7 mouse cellular contexts compared by ENCODE assay signal in genomic region chr2:150748854-150749253, GRCm38 (mm10). TPM values are rescaled to one million over a fixed set of nuclear protein-coding genes. Genes with fewer than 3 reads are reported as not detected.
DNase-seq lines count a peak whose midpoint lies in the region; ATAC-seq lines count a peak whose summit lies in the region.

TSS of gene Entpd6 (plus strand) at chr2:150749042.

- peak within 1 kb of the TSS; percentile 69 for H3K4me3 ChIP-seq in embryonic facial prominence, embryonic 11.5 days (ENCODE audit: low read depth, low read length)
- H3K4me3 ChIP-seq in limb, embryonic 11.5 days (ENCODE audit: low read depth, low read length), result peak within 1 kb of the TSS; percentile 66
- peak within 1 kb of the TSS; percentile 77 for H3K4me3 ChIP-seq in midbrain, embryonic 14.5 days (replicated peaks; ENCODE audit: low read depth, low read length)

- H3K36me3 ChIP-seq in embryonic facial prominence, embryonic 11.5 days (replicated peaks; ENCODE audit: control insufficient read depth, insufficient read depth, low read depth, low read length), result no peaks in the 10 kb centered on the region
- H3K36me3 ChIP-seq in limb, embryonic 11.5 days (ENCODE audit: control insufficient read depth, insufficient read depth, low read length), result no peaks in the 10 kb centered on the region; the same call in 1 of the 2 replicates
- peaks cover 18% of the 10 kb centered on the region for H3K36me3 ChIP-seq in midbrain, embryonic 14.5 days (ENCODE audit: control insufficient read depth, insufficient read depth, low read length)

- no peaks in the 10 kb centered on the region for H3K4me1 ChIP-seq in embryonic facial prominence, embryonic 11.5 days (ENCODE audit: control insufficient read depth, insufficient read depth, low read length)
- H3K4me1 ChIP-seq in limb, embryonic 11.5 days (ENCODE audit: control insufficient read depth, insufficient read depth, low read length), result no peaks in the 10 kb centered on the region
- H3K4me1 ChIP-seq in midbrain, embryonic 14.5 days (ENCODE audit: control insufficient read depth, insufficient read depth, low read length), result peaks cover 12% of the 10 kb centered on the region

- H3K9me3 ChIP-seq in embryonic facial prominence, embryonic 11.5 days (replicated peaks; ENCODE audit: control insufficient read depth, low read length), result no peaks in the 10 kb centered on the region
- no peaks in the 10 kb centered on the region for H3K9me3 ChIP-seq in limb, embryonic 11.5 days (ENCODE audit: control insufficient read depth, low read length)
- no peaks in the 10 kb centered on the region for H3K9me3 ChIP-seq in midbrain, embryonic 14.5 days (ENCODE audit: control insufficient read depth, low read length)

- peak within 1 kb of the TSS; percentile 90 for H3K4me2 ChIP-seq in embryonic facial prominence, embryonic 11.5 days (ENCODE audit: low read depth, low read length)
- H3K4me2 ChIP-seq in limb, embryonic 11.5 days (ENCODE audit: low read depth, severe bottlenecking), result peak within 1 kb of the TSS; percentile 93
- peak within 1 kb of the TSS; percentile 74 for H3K4me2 ChIP-seq in midbrain, embryonic 14.5 days (ENCODE audit: low read length)

- peak; percentile 94 for ATAC-seq in embryonic facial prominence, embryonic 11.5 days (replicated peaks; ENCODE audit: insufficient number of reproducible peaks, low FRiP score, low TSS enrichment, low read depth)
- ATAC-seq in limb, embryonic 11.5 days (ENCODE audit: insufficient number of reproducible peaks, low FRiP score, low TSS enrichment, low read depth), result peak; percentile 97
- peak; percentile 97 for ATAC-seq in midbrain, embryonic 14.5 days (ENCODE audit: low FRiP score, low TSS enrichment)

- peak within 1 kb of the TSS; percentile 77 for H3K9ac ChIP-seq in embryonic facial prominence, embryonic 11.5 days (replicated peaks; ENCODE audit: low read length)
- peak within 1 kb of the TSS; percentile 72 for H3K9ac ChIP-seq in limb, embryonic 11.5 days (ENCODE audit: low read length)
- peak within 1 kb of the TSS; percentile 86 for H3K9ac ChIP-seq in midbrain, embryonic 14.5 days (replicated peaks; ENCODE audit: low read length)

- WGBS in embryonic facial prominence, embryonic 11.5 days, result under 1% methylated on average over 30 of the region's 30 CpGs
- 1% methylated on average over 30 of the region's 30 CpGs for WGBS in limb, embryonic 11.5 days
- WGBS in midbrain, embryonic 14.5 days, result under 1% methylated on average over 30 of the region's 30 CpGs

- peak within 1 kb of the TSS; percentile 22 for H3K27ac ChIP-seq in embryonic facial prominence, embryonic 11.5 days (replicated peaks; ENCODE audit: low read depth, low read length)
- no peak within 1 kb of the TSS; the same call in 1 of the 2 replicates for H3K27ac ChIP-seq in limb, embryonic 11.5 days (replicated peaks; ENCODE audit: low read depth, low read length)
- peak within 1 kb of the TSS; percentile 83 for H3K27ac ChIP-seq in midbrain, embryonic 14.5 days (replicated peaks; ENCODE audit: low read depth, low read length)

- peak; percentile 95 for DNase-seq in adrenal gland, postnatal 14 days
- peak; percentile 96 for DNase-seq in embryonic facial prominence, embryonic 11.5 days (ENCODE audit: low spot score)
- peak; percentile 99 for DNase-seq in heart, adult 11 months
- DNase-seq in kidney, adult 18-20 months, result peak; percentile 93
- DNase-seq in limb, embryonic 11.5 days (ENCODE audit: low spot score), result peak; percentile 95
- DNase-seq in midbrain, embryonic 14.5 days, result peak; percentile 98
- peak; percentile 89 to 93 for DNase-seq in spleen, adult 18-20 months

- H3K27me3 ChIP-seq in embryonic facial prominence, embryonic 11.5 days (ENCODE audit: control insufficient read depth, insufficient read depth, low read length), result no peaks in the 10 kb centered on the region
- no peaks in the 10 kb centered on the region for H3K27me3 ChIP-seq in limb, embryonic 11.5 days (ENCODE audit: control insufficient read depth, insufficient read depth, low read length)
- no peaks in the 10 kb centered on the region for H3K27me3 ChIP-seq in midbrain, embryonic 14.5 days (ENCODE audit: control insufficient read depth, insufficient read depth, low read length)

RNA-seq across cellular contexts. Expression of gene Entpd6, which starts in this region (rescaled TPM):
- total RNA-seq in adrenal gland, postnatal 14 days (2021), result 11.3 and 12.1 TPM in 2 replicates
- polyA plus RNA-seq in embryonic facial prominence, embryonic 11.5 days (2014; fragmentation: Nextera tagmentation; extraction: Ambion mirVana), result 22.6 and 24.0 TPM in 2 replicates
- polyA plus RNA-seq in limb, embryonic 11.5 days (2014; fragmentation: Nextera tagmentation; extraction: Ambion mirVana), result 21.8 and 22.6 TPM in 2 replicates
- 46.1 and 50.8 TPM in 2 replicates for polyA plus RNA-seq in midbrain, embryonic 14.5 days (2014; fragmentation: Nextera tagmentation; extraction: Ambion mirVana)
